Mouse (Mus musculus) cortical plate, adult 2 months (tissue): Measurements from ENCODE around the gene Rps13.

ENCODE experiments used
- CTCF ChIP-seq: fragments of 200-500 bp; IDR thresholded peaks from 2 replicates; pipeline ENCODE4 v1.5.1; 2011; ENCODE audit warnings: mild to moderate bottlenecking, control low read depth, low read length; ENCODE audit not compliant: insufficient read depth; ENCODE audit errors: extremely low read depth
- POLR2A ChIP-seq: fragments of 200-500 bp; IDR thresholded peaks from 2 replicates; pipeline ENCODE4 v1.6.1; 2011; ENCODE audit warnings: mild to moderate bottlenecking, low read length, control low read depth; ENCODE audit not compliant: insufficient read depth; ENCODE audit errors: extremely low read depth

- no peak for TF ChIP-seq CTCF
- TF ChIP-seq POLR2A = no peak
These were observed 35.6 kb downstream of the Rps13 start for GRCm38 (mm10) chr7:116298389-116298788.
